Comparison of ENCODE assay signal across 7 mouse cellular contexts in the genomic region with DNA sequence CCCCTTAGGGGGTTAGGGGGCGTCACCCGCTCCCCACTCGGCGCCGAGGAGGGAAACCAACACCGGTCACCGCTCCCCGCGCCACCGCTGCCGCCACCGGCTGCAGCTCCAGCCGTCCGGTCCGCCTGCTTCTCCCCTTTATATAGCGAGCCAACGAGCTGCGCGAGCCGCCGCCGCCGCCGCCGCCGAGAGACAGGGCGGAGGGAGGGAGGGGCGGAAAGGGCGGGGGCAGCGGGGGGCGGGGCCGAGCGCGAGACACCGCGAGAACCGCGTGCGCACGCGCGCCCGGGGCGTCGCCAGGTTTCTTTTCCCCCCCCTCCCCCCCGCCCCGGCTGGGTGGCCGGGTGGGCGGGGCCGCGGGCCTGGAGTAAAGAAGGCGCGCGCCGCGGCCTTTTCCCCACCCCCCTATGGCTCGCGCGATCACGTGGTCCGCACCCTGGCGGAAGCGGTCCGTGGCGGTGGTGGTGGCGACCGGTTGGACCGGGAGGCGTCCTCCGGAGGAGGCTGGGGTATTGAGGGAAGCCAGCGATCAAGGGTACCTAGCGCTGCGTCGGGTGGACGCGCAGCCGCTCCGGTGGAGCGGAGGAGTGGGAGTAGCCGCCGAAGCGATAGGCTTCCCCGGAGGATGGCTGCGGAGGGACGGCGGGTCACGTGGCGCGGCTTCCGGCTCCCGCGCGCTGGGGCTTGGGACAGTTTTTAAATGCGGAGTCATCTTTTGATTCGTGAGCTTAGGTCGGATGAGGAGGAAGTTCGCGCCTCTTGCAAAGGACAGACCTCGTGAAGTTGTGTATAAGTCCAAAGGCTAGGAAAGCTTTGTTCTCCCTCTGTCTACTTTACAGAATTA. TPM values are rescaled to one million over a fixed set of nuclear protein-coding genes. Genes with fewer than 3 reads are reported as not detected.
DNase-seq lines count a peak whose midpoint lies in the region; ATAC-seq and TF ChIP-seq lines count a peak whose summit lies in the region.

A gene (minus strand): TSS at position 641 of the 844 bp plus-strand sequence.

- H3K4me2 ChIP-seq in intestine, postnatal 0 days (replicated peaks; ENCODE audit: low read depth): peak within 1 kb of the TSS; percentile 64
- peak within 1 kb of the TSS; percentile 66 for H3K4me2 ChIP-seq in midbrain, embryonic 12.5 days (replicated peaks)

- 0 out of 2 replicates have a peak, but pooled peaks have one; percentile 3 for TF ChIP-seq CTCF in intestine, postnatal 0 days (IDR thresholded peaks at IDR 0.05; ENCODE audit: low read depth)
- no peak for TF ChIP-seq CTCF in small intestine, adult 2 months (IDR thresholded peaks at IDR 0.05; ENCODE audit: extremely low read depth, insufficient read length, insufficient replicate concordance, low read depth, low read length)

- peak within 1 kb of the TSS; percentile 95 for H3K9ac ChIP-seq in intestine, postnatal 0 days (ENCODE audit: low read depth, low read length)
- peak within 1 kb of the TSS; percentile 100 for H3K9ac ChIP-seq in midbrain, embryonic 12.5 days (replicated peaks)

- intact Hi-C loops in left cerebral cortex, postnatal 4 days (cut with DNase I): no loop called here

- WGBS in intestine, postnatal 0 days: under 1% methylated on average over 61 of the region's 99 CpGs
- under 1% methylated on average over 68 of the region's 99 CpGs for WGBS in midbrain, embryonic 12.5 days
- under 1% methylated on average over 68 of the region's 99 CpGs for WGBS in small intestine, adult 2 months

- peak; percentile 89 for ATAC-seq in intestine, postnatal 0 days
- ATAC-seq in midbrain, embryonic 12.5 days (ENCODE audit: low FRiP score, low read depth): peak; percentile 88

- H3K9me3 ChIP-seq in intestine, postnatal 0 days (ENCODE audit: control insufficient read depth): no peaks in the 10 kb centered on the region
- no peaks in the 10 kb centered on the region for H3K9me3 ChIP-seq in midbrain, embryonic 12.5 days

- H3K27me3 ChIP-seq in intestine, postnatal 0 days (replicated peaks; ENCODE audit: control insufficient read depth, insufficient read depth, low read length): no peaks in the 10 kb centered on the region
- no peaks in the 10 kb centered on the region; the same call in 1 of the 2 replicates for H3K27me3 ChIP-seq in midbrain, embryonic 12.5 days
- H3K27me3 ChIP-seq in small intestine, adult 2 months (ENCODE audit: control insufficient read depth, insufficient read depth, low read length): no peaks in the 10 kb centered on the region

- H3K27ac ChIP-seq in intestine, postnatal 0 days (ENCODE audit: low read depth, low read length): peak within 1 kb of the TSS; percentile 97
- H3K27ac ChIP-seq in midbrain, embryonic 12.5 days (replicated peaks): peak within 1 kb of the TSS; percentile 100
- peak within 1 kb of the TSS; percentile 100 for H3K27ac ChIP-seq in small intestine, adult 2 months (ENCODE audit: insufficient read depth, low read depth, low read length)

- peak; percentile 90 for DNase-seq in adrenal gland, adult 8-10 months
- peak; percentile 98 for DNase-seq in embryo, embryonic 9.5 days (ENCODE audit: extremely low spot score)
- DNase-seq in gonadal fat pad, adult 2 months (ENCODE audit: low read depth): no peak
- peak; percentile 97 for DNase-seq in left cerebral cortex, postnatal 4 days

- H3K4me3 ChIP-seq in intestine, postnatal 0 days (ENCODE audit: low read depth, low read length): peak within 1 kb of the TSS; percentile 66
- H3K4me3 ChIP-seq in midbrain, embryonic 12.5 days: peak within 1 kb of the TSS; percentile 96
- H3K4me3 ChIP-seq in small intestine, adult 2 months (ENCODE audit: low read depth, low read length): peak within 1 kb of the TSS; percentile 99

- peaks cover 4% of the 10 kb centered on the region; the same call in 1 of the 2 replicates for H3K36me3 ChIP-seq in intestine, postnatal 0 days (ENCODE audit: control insufficient read depth, insufficient read depth)
- H3K36me3 ChIP-seq in midbrain, embryonic 12.5 days: peaks cover 7% of the 10 kb centered on the region
- peaks cover 5% of the 10 kb centered on the region; the same call in 1 of the 2 replicates for H3K36me3 ChIP-seq in small intestine, adult 2 months (ENCODE audit: control insufficient read depth, insufficient read depth, low read length)

- TF ChIP-seq POLR2A in small intestine, adult 2 months (IDR thresholded peaks at IDR 0.05; ENCODE audit: low read depth, low read length): peak; percentile 100

- H3K4me1 ChIP-seq in intestine, postnatal 0 days (replicated peaks; ENCODE audit: control insufficient read depth, insufficient read depth, low read length): no peaks in the 10 kb centered on the region
- H3K4me1 ChIP-seq in midbrain, embryonic 12.5 days: peaks cover 15% of the 10 kb centered on the region
- peaks cover 4% of the 10 kb centered on the region; the same call in 1 of the 2 replicates for H3K4me1 ChIP-seq in small intestine, adult 2 months (ENCODE audit: control insufficient read depth, insufficient read depth, insufficient read length, low read length)

RNA-seq across cellular contexts. Expression of the gene that starts here (rescaled TPM):
- 10 to 100 TPM; 41.1 to 48.8 (median 46.2) TPM for total RNA-seq in adrenal gland, adult 8-10 months (2022)
- 18.0 and 18.7 TPM in 2 replicates for polyA plus RNA-seq in gonadal fat pad, adult 2 months (2012; rRNA removed)
- 15.3 and 18.8 TPM in 2 replicates for polyA plus RNA-seq in intestine, postnatal 0 days (2015; fragmentation: Nextera tagmentation; extraction: Ambion mirVana)
- total RNA-seq in left cerebral cortex, postnatal 4 days (2021): 10 to 100 TPM; 62.1 to 64.0 TPM
- 80.7 and 88.4 TPM in 2 replicates for polyA plus RNA-seq in midbrain, embryonic 12.5 days (2016; fragmentation: Nextera tagmentation; extraction: Ambion mirVana)
- 4.1 and 8.7 TPM in 2 replicates for polyA plus RNA-seq in small intestine, adult 2 months (2012; rRNA removed)
